Mouse (Mus musculus): ENCODE data around the gene Arf1.
"Not testable (repeated sequence)": the region's sequence is repeated elsewhere in the genome, so short reads cannot be mapped to it uniquely, and the experiment has no call there.

The Arf1 gene

DNA sequence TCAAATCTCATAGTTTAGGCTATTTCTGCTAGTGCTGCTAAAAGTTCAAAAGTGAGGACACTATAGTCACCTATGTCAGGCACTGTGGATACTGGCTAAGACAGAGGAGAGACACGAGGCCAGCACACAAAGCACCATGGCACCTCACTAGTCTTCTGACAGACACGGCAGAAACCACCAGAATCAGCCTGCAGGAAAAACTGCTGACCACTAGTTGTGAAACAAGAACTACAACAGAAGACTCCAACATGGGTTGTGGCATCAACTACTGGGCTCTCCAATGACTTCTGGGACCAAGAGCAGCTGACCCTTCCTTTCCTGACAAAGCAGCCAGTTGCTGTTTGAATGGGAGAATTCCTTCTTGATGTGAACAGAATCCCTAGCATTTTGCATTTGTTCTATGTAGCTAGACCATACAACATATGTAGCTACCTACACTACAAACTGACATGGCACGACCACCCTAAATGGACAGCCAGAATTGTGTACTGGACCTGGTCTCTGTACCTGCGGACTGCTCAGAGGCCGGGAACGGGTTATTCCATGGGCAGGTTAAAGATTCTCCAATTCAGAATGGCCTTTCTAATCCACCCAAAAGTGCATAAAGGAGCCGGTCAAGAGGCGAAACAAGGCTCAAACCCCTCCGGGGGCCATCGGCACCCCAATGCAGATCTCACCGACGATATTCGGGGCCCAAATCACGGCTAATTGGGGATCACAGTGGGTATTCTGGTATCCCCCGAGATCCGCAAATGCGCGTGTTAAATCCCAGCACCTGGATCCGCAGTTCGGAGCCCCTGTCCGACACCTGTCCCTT lies 1.1 kb downstream of the Arf1 start:
- DNase-seq (ENCODE audit: low spot score in 2 of 2): no peak

DNA sequence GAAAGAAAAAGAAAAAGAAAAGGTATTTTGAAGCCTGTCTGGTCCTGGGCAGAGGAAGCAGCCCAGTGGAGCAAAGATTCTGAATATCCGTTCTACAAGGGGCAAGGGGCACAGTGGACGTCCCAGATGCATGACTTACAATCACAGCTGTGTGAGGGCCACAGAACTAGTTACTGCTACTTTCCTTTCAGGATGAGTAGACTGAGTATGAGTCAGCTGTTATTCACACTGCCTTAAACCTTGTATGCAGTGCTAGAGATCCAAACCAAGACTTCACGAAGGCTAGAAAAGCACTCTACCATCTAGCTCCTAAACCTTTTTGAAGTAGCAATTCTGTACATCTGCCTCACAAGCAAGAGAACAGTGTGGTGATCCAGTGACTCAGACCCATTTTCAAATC lies 1.8 kb downstream of the Arf1 start:
- DNase-seq (ENCODE audit: low spot score in 2 of 2): no peak

DNA sequence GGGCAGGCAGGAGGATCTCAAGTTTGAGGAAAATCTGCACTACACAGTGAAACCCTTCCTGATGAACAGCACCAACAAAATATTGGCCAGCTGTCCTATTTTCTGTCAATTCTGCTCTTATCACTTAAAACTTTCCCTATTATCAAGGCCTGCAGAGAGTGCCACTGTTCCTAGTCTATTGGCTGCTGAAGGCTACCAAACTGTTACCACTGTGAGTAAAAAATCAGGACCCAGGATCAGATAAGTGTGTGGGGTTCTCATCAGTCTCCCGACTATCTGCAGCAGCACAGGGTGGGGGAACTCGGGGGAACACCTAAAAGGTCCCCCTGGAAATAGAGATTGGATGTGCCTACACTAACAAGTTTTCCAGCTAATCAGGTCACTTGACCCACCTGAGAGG lies 2.9 kb downstream of the Arf1 start:
- DNase-seq (ENCODE audit: low spot score in 2 of 2): no peak

GRCm38 (mm10) chr11:59224470-59224869 lies 3.6 kb downstream of the Arf1 start:
- no peak for DNase-seq (ENCODE audit: low spot score in 2 of 2)

- DNase-seq (ENCODE audit: low spot score in 2 of 2): no peak
Observed at GRCm38 (mm10) chr11:59224025-59224424, 4.0 kb downstream of the Arf1 start.

- no peak for DNase-seq (ENCODE audit: low spot score in 2 of 2)
Observed at GRCm38 (mm10) chr11:59222306-59222705, 5.8 kb downstream of the Arf1 start.

GRCm38 (mm10) chr11:59221604-59222003 lies 6.5 kb downstream of the Arf1 start:
- DNase-seq (ENCODE audit: low spot score in 2 of 2): no peak

GRCm38 (mm10) chr11:59219064-59219463 lies 9.0 kb downstream of the Arf1 start:
- peak in 1 of 2 experiments; percentile 51 for DNase-seq (ENCODE audit: low spot score in 2 of 2)

- DNase-seq (ENCODE audit: low spot score in 2 of 2): no peak
Observed at GRCm38 (mm10) chr11:59218389-59218998, 9.6 kb downstream of the Arf1 start.

GRCm38 (mm10) chr11:59216955-59217354 lies 11.1 kb downstream of the Arf1 start:
- DNase-seq (ENCODE audit: low spot score in 2 of 2): no peak

- DNase-seq (ENCODE audit: low spot score in 2 of 2): no peak
Observed at GRCm38 (mm10) chr11:59212892-59213494, 15.1 kb downstream of the Arf1 start.

- not testable (repeated sequence) for DNase-seq (ENCODE audit: low spot score in 2 of 2)
Observed at GRCm38 (mm10) chr11:59212320-59212719, 15.8 kb downstream of the Arf1 start.

DNA sequence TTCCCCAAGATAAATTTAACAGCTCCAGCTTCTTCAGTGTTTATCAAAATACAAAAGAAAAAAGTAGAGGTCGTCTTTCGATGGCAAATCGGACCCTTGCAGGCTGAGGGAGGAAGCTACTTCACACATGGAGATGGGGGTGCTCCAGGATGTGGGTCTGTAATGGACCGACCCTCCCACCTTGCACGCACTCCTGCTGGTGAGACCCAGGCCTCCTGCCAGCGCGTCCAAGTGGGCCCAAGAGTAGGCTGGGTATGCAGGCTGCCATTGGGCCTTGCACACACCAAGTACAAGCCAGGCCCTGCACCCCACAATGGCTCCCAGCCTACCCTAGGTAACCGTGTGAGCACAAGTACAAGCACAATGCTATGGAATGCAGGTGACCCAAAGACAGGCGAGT lies 16.5 kb downstream of the Arf1 start:
- not testable (repeated sequence) for DNase-seq (ENCODE audit: low spot score in 2 of 2)

GRCm38 (mm10) chr11:59210020-59210419 lies 18.1 kb downstream of the Arf1 start:
- no peak for DNase-seq (ENCODE audit: low spot score in 2 of 2)

DNA sequence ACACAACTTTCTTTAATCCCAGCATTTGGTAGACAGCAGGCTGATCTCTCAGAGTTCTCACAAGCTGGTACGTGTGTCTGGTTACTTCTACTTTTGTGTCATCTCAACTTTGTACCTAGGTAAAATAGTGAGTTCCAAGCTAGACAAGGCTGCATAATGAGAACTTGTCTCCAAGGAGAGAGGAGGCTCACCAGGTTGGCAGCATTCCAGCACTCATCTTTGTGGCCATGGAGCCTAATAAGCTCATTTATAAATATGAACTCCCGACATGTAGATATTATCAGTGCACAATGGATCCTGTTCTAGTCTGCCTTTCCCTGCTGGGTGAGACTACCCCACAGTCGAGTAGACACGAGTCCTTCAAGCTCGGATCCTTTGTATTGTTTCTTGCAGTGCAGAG lies 18.5 kb downstream of the Arf1 start:
- DNase-seq (ENCODE audit: low spot score in 2 of 2): no peak

DNA sequence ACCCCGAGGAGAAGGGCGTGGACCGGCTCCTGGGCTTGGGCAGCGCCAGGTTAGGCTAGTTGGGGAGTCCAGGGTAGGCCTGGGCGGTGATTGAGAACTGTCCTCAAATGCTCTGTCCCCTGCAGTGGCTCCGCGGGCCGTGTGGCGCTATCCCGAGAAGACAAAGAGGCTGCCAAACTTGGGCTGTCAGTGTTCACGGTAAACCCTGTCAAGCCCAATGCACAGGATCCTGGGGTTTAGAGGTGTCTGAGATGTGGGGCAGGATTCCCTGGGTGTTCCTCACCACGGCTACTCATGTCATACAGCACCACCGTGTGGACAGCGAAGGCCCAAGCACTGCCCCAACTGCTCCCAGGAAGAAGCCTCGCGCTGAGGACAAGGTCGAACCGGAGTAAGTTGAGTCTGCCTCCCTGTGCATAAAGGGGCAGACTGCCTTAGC lies 19.0 kb downstream of the Arf1 start:
- DNase-seq (ENCODE audit: low spot score in 2 of 2): peak; percentile 55 to 67

- peak; percentile 85 to 89 for DNase-seq (ENCODE audit: low spot score in 2 of 2)
Observed at GRCm38 (mm10) chr11:59208153-59208831, 19.8 kb downstream of the Arf1 start, which contains the start of gene 2310033P09Rik. TSS of gene 2310033P09Rik (plus strand) at chr11:59208321.

- DNase-seq (ENCODE audit: low spot score in 2 of 2): peak; percentile 87 to 95
Observed at GRCm38 (mm10) chr11:59202081-59202995, 25.7 kb downstream of the Arf1 start, which contains the start of gene Mrpl55. TSS of gene Mrpl55 (plus strand) at chr11:59202486.

DNA sequence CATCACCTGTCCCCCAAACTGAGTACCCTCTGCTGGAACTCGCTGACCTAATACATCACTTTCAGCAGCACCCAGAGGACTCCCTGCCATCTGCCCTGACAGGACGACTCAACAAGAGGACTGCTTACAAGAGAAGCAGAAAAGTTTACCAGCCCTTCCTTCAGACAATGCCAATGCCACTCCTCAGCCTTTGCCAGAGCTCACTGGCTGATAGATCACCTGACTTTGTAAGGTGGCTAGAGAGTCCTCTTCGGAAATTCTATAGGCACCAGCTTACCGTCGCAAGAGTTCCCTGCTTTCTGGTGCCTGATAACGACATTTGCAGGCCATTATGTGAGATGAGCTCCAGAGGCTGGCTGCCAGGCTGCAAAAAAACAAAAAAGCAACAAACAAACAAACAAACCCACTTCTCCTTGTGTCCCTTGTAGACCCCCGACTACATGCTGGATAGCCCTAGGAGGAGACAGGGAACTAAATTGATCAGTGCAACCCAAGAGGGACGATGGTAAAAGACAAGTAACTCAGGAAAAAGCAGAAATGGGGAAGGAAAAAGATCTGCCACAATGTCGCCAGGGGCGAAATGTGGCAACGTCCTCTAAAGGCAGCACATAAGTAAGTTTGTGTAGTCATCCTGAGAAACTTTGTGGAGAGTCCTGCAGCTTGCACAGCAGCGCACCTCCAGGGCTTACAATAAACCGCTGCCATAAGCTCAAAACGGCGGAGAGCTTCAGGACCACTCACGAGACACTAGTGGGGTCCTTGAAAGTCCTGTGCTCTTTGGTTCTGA lies 26.7 kb downstream of the Arf1 start:
- DNase-seq (ENCODE audit: low spot score in 2 of 2): no peak

DNA sequence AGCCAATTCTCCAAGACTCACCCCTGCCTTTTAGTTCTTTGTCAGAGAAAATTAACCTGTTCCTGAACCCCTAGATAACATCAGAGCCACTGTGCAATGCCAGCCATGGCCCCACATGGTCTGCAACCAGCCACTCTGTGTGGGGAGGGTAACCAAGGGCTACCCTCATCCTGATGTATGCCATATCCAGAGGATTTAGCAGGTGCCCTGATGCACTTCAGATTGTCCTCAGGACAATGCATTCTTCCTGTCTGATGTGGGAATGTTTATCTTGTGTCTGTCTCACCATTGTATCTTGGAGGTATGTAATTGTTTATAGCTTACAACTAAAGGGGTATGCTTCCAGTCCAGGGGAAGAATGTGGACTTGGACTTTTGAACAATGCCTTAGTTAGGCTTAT lies 31.8 kb downstream of the Arf1 start:
- DNase-seq (ENCODE audit: low spot score in 2 of 2): no peak
